Mouse (Mus musculus): ENCODE measurements around the gene Trip4. TPM values are rescaled to one million over a fixed set of nuclear protein-coding genes. Genes with fewer than 3 reads are reported as not detected.
"Not testable (repeated sequence)": the region's sequence is repeated elsewhere in the genome, so short reads cannot be mapped to it uniquely, and the experiment has no call there.

Trip4 gene
- total RNA-seq, 1 experiment = 18.6 TPM

DNA sequence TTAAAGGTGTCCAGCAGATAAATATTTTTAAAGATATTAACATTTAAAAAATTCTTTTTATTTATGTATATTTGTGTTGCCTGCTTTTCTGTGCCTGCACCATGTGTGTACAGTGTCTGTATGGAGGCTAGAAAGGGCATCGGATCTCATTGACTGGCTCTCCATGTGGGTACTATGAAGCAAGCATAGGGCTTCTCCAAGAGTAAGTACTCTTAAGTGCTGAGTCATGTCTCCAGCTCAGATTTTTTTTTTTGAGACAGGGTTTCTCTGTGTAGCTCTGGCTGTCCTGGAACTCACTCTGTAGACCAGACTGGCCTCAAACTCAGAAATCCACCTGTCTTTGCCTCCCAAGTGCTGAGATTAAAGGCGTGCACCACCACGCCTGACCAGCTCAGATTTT lies 129.0 kb downstream of the Trip4 start:
- H3K9ac ChIP-seq (ENCODE audit: insufficient read depth, low read depth, low read length, poor library complexity, severe bottlenecking); H3K27ac ChIP-seq (ENCODE audit: insufficient read depth, low read depth, low read length, poor library complexity, severe bottlenecking); H3K36me3 ChIP-seq (ENCODE audit: control insufficient read depth, insufficient read depth, low read length, poor library complexity, severe bottlenecking); H3K9me3 ChIP-seq (ENCODE audit: control insufficient read depth, insufficient read depth, low read depth, low read length); DNase-seq (ENCODE audit: low read depth, low spot score); in situ Hi-C loops (cut with MboI; ENCODE audit: low sequenced_read_pairs in 2 of 2, unreplicated experiment in 2 of 2): not testable (repeated sequence)
- peak; percentile 54; the same call in 1 of the 2 replicates for TF ChIP-seq MAFK (IDR thresholded peaks at IDR 0.05; ENCODE audit: insufficient read depth, low read depth, low read length)
- 0 out of 2 replicates have a peak, but pooled peaks have one; percentile 40 for TF ChIP-seq ZNF384 (IDR thresholded peaks at IDR 0.05; ENCODE audit: low read depth, low read length)
- 0 out of 4 replicates have a peak overlapping the region, but pooled peaks of 1 of the 2 experiments have one; percentile 17 for H3K4me3 ChIP-seq (ENCODE audit: insufficient read depth in 1 of 2, low read depth in 1 of 2, low read length in 2 of 2, poor library complexity in 1 of 2, severe bottlenecking in 1 of 2)
- H3K4me1 ChIP-seq (ENCODE audit: control insufficient read depth in 2 of 2, insufficient read depth in 2 of 2, low read length in 2 of 2, poor library complexity in 1 of 2) = peaks cover 5 to 11% of the 10 kb centered on the region in 2 experiments; a peak in 2 of 4 replicates

Other genes with a start within 250 kb of the Trip4 start
- gene Oaz2, start 240.8 kb downstream of the Trip4 start, total RNA-seq (2012; rRNA removed) = 30.1 and 51.5 TPM in 2 replicates
- 8.7 and 9.9 TPM in 2 replicates for gene Zfp609, start 81.2 kb downstream of the Trip4 start, total RNA-seq (2012; rRNA removed)
- 33.7 and 36.7 TPM in 2 replicates for gene Pclaf, start 18.6 kb downstream of the Trip4 start, total RNA-seq (2012; rRNA removed)
- gene Csnk1g1, start 130 bp upstream of the Trip4 start, total RNA-seq (2012; rRNA removed) = 23.5 and 25.4 TPM in 2 replicates
- 891 and 1,136 TPM in 2 replicates for gene Ppib, start 151.4 kb upstream of the Trip4 start, total RNA-seq (2012; rRNA removed)
- gene Snx22, start 160.9 kb upstream of the Trip4 start, total RNA-seq (2012; rRNA removed) = 13.1 and 17.9 TPM in 2 replicates
- gene Snx1, start 217.8 kb upstream of the Trip4 start, total RNA-seq (2012; rRNA removed) = 27.4 and 42.4 TPM in 2 replicates
- gene Ciao2a, start 217.8 kb upstream of the Trip4 start, total RNA-seq (2012; rRNA removed) = 31.7 and 55.9 TPM in 2 replicates
- 0.90 and 1.2 TPM in 2 replicates for gene Dapk2, start 249.4 kb upstream of the Trip4 start, total RNA-seq (2012; rRNA removed)

Measured in ES-E14 (cell line).